Mouse (Mus musculus) layer of hippocampus, adult 11-12 months (tissue): ENCODE results near the gene Chst11.

Source experiments
- DNase-seq: peaks from one replicate; pipeline ENCODE4 v3.0.0; 2022; ENCODE audit warnings: low spot score

Chst11 gene

DNA sequence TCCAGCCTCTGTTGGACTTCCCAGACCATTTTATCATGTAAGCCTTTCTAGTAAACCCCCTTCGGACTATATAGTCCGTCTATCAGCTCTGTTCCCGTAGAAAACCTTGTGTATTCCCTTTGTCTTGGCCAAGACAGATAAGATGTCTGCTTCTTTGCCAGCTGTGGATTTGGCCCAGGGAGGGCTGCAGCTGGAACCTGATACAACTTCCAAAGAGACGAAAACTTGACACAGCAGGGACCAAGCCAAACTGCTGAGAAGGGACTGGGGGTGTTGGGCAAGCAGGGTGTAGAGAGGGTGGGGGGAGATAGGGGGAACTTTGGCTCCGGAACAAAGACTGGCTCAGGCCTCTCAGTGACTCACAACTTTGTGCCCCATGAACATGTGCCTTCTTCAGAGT, 232.0 kb downstream of the Chst11 start:
- DNase-seq = no peak

DNA sequence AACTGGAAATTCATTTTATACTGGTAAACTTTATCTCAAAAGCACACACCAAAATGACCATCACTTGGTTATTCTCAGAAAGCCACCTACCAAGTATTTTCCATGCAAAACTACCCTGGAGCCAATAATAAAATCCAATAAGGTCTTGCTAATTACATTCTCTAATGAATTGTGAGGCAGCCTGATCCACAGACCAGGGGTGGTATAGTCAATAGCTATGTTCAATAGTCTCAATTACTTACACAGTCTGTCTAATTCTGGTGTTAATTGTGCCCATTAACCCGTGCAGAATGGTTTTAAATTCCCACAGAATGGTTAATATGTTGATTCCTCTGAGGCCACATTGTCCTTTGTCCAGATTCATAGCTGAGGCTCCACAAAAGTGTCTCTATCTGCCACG, 233.5 kb downstream of the Chst11 start:
- DNase-seq = no peak

GRCm38 (mm10) chr10:83219729-83220128, 234.4 kb downstream of the Chst11 start:
- peak; percentile 70 for DNase-seq

- no peak for DNase-seq
Observed at GRCm38 (mm10) chr10:83220217-83220616, 234.9 kb downstream of the Chst11 start.

DNA sequence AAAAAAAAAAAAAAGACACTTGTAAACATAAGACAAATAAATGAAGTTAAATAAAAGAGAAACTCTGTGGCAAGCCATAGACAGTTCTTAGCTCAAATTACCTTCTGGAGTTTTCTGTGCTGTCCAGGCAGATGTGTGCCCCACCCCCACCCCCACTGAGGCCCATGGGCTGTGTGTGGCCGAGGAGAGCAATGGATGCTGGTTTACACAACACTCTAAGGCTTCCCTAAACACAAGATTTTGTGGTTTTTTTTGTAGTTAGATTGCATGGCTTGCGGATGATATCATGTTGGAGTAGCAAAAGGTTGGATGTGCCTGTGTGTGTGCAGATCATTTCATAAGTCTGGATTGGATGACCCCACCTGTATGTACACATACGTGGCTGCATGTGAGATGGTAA, 235.5 kb downstream of the Chst11 start:
- no peak for DNase-seq

- DNase-seq = peak; percentile 35
Observed at GRCm38 (mm10) chr10:83224999-83225398, 239.7 kb downstream of the Chst11 start.

GRCm38 (mm10) chr10:83228626-83229025, 243.3 kb downstream of the Chst11 start:
- DNase-seq = no peak

- no peak for DNase-seq
Observed at GRCm38 (mm10) chr10:83233967-83234366, 248.7 kb downstream of the Chst11 start.

GRCm38 (mm10) chr10:83234391-83234790, 249.1 kb downstream of the Chst11 start:
- DNase-seq = no peak

GRCm38 (mm10) chr10:83242106-83242686, 256.9 kb downstream of the Chst11 start:
- no peak for DNase-seq

- no peak for DNase-seq
Observed at GRCm38 (mm10) chr10:83244131-83244530, 258.8 kb downstream of the Chst11 start.
